Mouse (Mus musculus): Measurements from ENCODE around the gene Entpd1. TPM values are rescaled to one million over a fixed set of nuclear protein-coding genes. Genes with fewer than 3 reads are reported as not detected.

Entpd1 gene
- polyA plus RNA-seq, 1 experiment = 8.4 TPM

GRCm38 (mm10) chr19:40662727-40663126, 50.6 kb downstream of the Entpd1 start:
- H3K36me3 ChIP-seq (ENCODE audit: control insufficient read depth, insufficient read depth, low read length) = no peaks in the 10 kb centered on the region
- H3K4me3 ChIP-seq (ENCODE audit: insufficient read depth, low read depth, low read length) = no peak overlapping the region
- no peaks in the 10 kb centered on the region for H3K27me3 ChIP-seq (replicated peaks; ENCODE audit: control insufficient read depth, insufficient read depth, low read length)
- DNase-seq = peak; percentile 42
- no peaks in the 10 kb centered on the region for H3K4me1 ChIP-seq (ENCODE audit: control insufficient read depth, insufficient read depth, low read length)
- 72% methylated on average over 2 of the region's 2 CpGs for WGBS
- TF ChIP-seq CTCF (conservative IDR thresholded peaks at IDR 0.05; ENCODE audit: insufficient read depth, insufficient read length, low read depth, low read length) = no peak
- TF ChIP-seq POLR2A (IDR thresholded peaks at IDR 0.05; ENCODE audit: low read depth, low read length) = no peak
- 0 out of 2 replicates have a peak overlapping the region, but pooled peaks have one; percentile 20 for H3K27ac ChIP-seq (ENCODE audit: insufficient read depth, low read depth, low read length)

- Histone ChIP-seq H3K4me1 (ENCODE audit: control insufficient read depth, insufficient read depth, low read length) (no peaks in the 10 kb centered on the region), H3K36me3 (ENCODE audit: control insufficient read depth, insufficient read depth, low read length) (no peaks in the 10 kb centered on the region), H3K4me3 (ENCODE audit: insufficient read depth, low read depth, low read length) (no peak overlapping the region), H3K27ac (ENCODE audit: insufficient read depth, low read depth, low read length) (no peak overlapping the region; the same call in 1 of the 2 replicates), H3K27me3 (replicated peaks; ENCODE audit: control insufficient read depth, insufficient read depth, low read length) (no peaks in the 10 kb centered on the region)
- TF ChIP-seq POLR2A (IDR thresholded peaks at IDR 0.05; ENCODE audit: low read depth, low read length) = no peak
- no peak for TF ChIP-seq CTCF (conservative IDR thresholded peaks at IDR 0.05; ENCODE audit: insufficient read depth, insufficient read length, low read depth, low read length)
- DNase-seq = no peak
- 65% methylated on average over 7 of the region's 7 CpGs for WGBS
Measured at GRCm38 (mm10) chr19:40665778-40666177, 53.6 kb downstream of the Entpd1 start.

- H3K27me3 ChIP-seq (replicated peaks; ENCODE audit: control insufficient read depth, insufficient read depth, low read length) = no peaks in the 10 kb centered on the region
- WGBS = 85% methylated on average over 6 of the region's 6 CpGs
- no peaks in the 10 kb centered on the region for H3K36me3 ChIP-seq (ENCODE audit: control insufficient read depth, insufficient read depth, low read length)
- no peak overlapping the region for H3K4me3 ChIP-seq (ENCODE audit: insufficient read depth, low read depth, low read length)
- H3K27ac ChIP-seq (ENCODE audit: insufficient read depth, low read depth, low read length) = no peak overlapping the region
- TF ChIP-seq POLR2A (IDR thresholded peaks at IDR 0.05; ENCODE audit: low read depth, low read length) = no peak
- TF ChIP-seq CTCF (conservative IDR thresholded peaks at IDR 0.05; ENCODE audit: insufficient read depth, insufficient read length, low read depth, low read length) = no peak
- no peak for DNase-seq
- H3K4me1 ChIP-seq (ENCODE audit: control insufficient read depth, insufficient read depth, low read length) = no peaks in the 10 kb centered on the region
Measured at GRCm38 (mm10) chr19:40667111-40667510, 54.9 kb downstream of the Entpd1 start.

- H3K4me3 ChIP-seq (ENCODE audit: insufficient read depth, low read depth, low read length) = no peak overlapping the region
- TF ChIP-seq POLR2A (IDR thresholded peaks at IDR 0.05; ENCODE audit: low read depth, low read length) (no peak), CTCF (conservative IDR thresholded peaks at IDR 0.05; ENCODE audit: insufficient read depth, insufficient read length, low read depth, low read length) (no peak)
- H3K36me3 ChIP-seq (ENCODE audit: control insufficient read depth, insufficient read depth, low read length) = no peaks in the 10 kb centered on the region
- no peaks in the 10 kb centered on the region for H3K27me3 ChIP-seq (replicated peaks; ENCODE audit: control insufficient read depth, insufficient read depth, low read length)
- peaks cover 5% of the 10 kb centered on the region; the same call in 1 of the 2 replicates for H3K4me1 ChIP-seq (ENCODE audit: control insufficient read depth, insufficient read depth, low read length)
- WGBS = 86% methylated on average over 5 of the region's 5 CpGs
- no peak overlapping the region for H3K27ac ChIP-seq (ENCODE audit: insufficient read depth, low read depth, low read length)
- no peak for DNase-seq
Measured at GRCm38 (mm10) chr19:40675329-40675728, 63.2 kb downstream of the Entpd1 start.

DNA sequence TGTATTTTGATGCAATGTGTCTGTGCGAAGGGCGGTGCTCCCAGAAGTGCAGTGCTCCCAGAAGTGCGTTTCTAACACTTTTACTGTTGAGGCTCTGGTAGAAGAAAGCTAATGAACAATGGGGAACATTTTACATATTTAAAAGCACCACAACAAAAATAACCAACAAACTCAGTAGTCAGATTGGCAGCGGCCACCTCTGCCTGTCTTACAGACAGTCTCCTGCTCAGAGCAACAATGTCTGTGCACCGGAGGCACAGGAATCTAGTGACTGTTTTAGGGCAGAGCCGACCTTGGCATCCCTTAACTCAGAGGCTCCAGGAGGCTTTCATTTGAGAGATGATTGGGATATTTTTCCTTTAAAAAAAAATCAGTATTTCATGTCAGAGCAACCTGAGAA, 65.9 kb downstream of the Entpd1 start:
- H3K4me1 ChIP-seq (ENCODE audit: control insufficient read depth, insufficient read depth, low read length) = peaks cover 5% of the 10 kb centered on the region; the same call in 1 of the 2 replicates
- WGBS = 70% methylated on average over 6 of the region's 6 CpGs
- DNase-seq = no peak
- H3K27ac ChIP-seq (ENCODE audit: insufficient read depth, low read depth, low read length) = no peak overlapping the region
- no peak for TF ChIP-seq CTCF (conservative IDR thresholded peaks at IDR 0.05; ENCODE audit: insufficient read depth, insufficient read length, low read depth, low read length)
- no peak for TF ChIP-seq POLR2A (IDR thresholded peaks at IDR 0.05; ENCODE audit: low read depth, low read length)
- no peaks in the 10 kb centered on the region for H3K36me3 ChIP-seq (ENCODE audit: control insufficient read depth, insufficient read depth, low read length)
- no peaks in the 10 kb centered on the region for H3K27me3 ChIP-seq (replicated peaks; ENCODE audit: control insufficient read depth, insufficient read depth, low read length)
- H3K4me3 ChIP-seq (ENCODE audit: insufficient read depth, low read depth, low read length) = no peak overlapping the region

DNA sequence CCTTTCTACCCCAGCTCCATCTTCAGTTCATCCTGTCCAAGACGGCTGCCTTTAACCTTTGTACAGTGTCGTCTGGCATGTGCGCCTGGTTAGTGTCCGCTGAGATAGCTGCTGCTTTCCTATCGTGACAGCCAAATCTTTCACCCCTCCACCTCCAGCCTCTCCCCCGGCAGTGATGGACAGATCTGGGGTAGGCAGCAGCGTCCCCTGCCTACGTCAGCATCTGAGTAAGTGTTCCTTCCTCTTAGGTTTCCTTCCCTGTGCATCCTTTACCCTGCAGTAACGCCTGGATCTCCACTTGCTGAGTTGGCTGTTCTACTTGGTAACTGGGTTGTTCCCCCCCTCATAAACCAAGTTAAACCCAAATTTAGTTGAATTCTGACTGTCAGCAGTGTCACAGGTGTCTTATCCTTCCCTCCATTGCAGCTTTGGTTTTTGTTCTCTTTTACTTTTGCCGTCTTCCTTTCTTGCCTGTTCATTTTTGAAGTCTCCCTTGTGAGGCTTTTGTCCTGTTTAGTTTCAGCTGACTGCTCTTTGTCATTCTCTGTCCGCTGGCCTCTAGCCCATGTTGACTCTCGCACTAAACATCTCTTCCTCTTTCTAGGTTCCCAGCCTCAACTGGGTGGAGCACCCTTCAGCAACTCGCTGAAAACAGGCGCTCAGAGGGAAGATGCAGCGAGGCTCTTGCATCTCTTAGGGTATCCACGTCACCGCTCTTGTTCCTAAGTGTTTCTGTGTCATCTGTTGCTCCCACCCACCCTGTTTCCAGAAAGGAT, 66.6 kb downstream of the Entpd1 start:
- Histone ChIP-seq H3K4me1 (ENCODE audit: control insufficient read depth, insufficient read depth, low read length) (peaks cover 7% of the 10 kb centered on the region; the same call in 1 of the 2 replicates), H3K4me3 (ENCODE audit: insufficient read depth, low read depth, low read length) (peak overlapping the region; percentile 31; the same call in 1 of the 2 replicates), H3K36me3 (ENCODE audit: control insufficient read depth, insufficient read depth, low read length) (no peaks in the 10 kb centered on the region), H3K27me3 (replicated peaks; ENCODE audit: control insufficient read depth, insufficient read depth, low read length) (no peaks in the 10 kb centered on the region), H3K27ac (ENCODE audit: insufficient read depth, low read depth, low read length) (peak overlapping the region; percentile 52; the same call in 1 of the 2 replicates)
- 20% methylated on average over 17 of the region's 17 CpGs for WGBS
- TF ChIP-seq CTCF (conservative IDR thresholded peaks at IDR 0.05; ENCODE audit: insufficient read depth, insufficient read length, low read depth, low read length) = no peak
- no peak for TF ChIP-seq POLR2A (IDR thresholded peaks at IDR 0.05; ENCODE audit: low read depth, low read length)
- DNase-seq = peak; percentile 75

DNA sequence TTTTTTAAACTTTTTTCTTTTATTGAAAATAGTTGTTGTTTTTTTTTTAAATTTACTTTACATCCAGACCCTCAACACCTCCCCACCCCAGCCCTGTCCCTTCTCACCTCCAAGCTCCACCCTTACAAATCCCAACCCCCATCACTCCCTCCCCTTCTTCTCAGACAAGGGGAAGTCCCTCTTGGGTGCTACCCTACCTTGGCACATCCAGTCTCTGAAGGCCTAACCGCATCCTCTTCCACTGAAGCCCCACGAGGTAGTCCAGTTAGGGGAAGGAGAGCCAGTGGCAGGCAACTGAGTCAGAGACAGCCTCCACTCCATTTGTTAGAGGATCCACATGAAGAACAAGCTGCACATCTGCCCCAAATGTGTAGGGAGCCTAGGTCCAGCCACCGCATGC, 67.5 kb downstream of the Entpd1 start:
- no peak for TF ChIP-seq POLR2A (IDR thresholded peaks at IDR 0.05; ENCODE audit: low read depth, low read length)
- no peak for TF ChIP-seq CTCF (conservative IDR thresholded peaks at IDR 0.05; ENCODE audit: insufficient read depth, insufficient read length, low read depth, low read length)

More for the DNA sequence above, 67.5 kb downstream of the Entpd1 start:
- Histone ChIP-seq H3K27ac (ENCODE audit: insufficient read depth, low read depth, low read length) (no peak overlapping the region), H3K4me1 (ENCODE audit: control insufficient read depth, insufficient read depth, low read length) (peaks cover 7% of the 10 kb centered on the region; the same call in 1 of the 2 replicates), H3K27me3 (replicated peaks; ENCODE audit: control insufficient read depth, insufficient read depth, low read length) (no peaks in the 10 kb centered on the region), H3K4me3 (ENCODE audit: insufficient read depth, low read depth, low read length) (no peak overlapping the region), H3K36me3 (ENCODE audit: control insufficient read depth, insufficient read depth, low read length) (no peaks in the 10 kb centered on the region)
- no peak for DNase-seq
- WGBS = 92% methylated on average over 3 of the region's 3 CpGs

Data from kidney, adult 2 months (tissue).